Mouse (Mus musculus): ENCODE data around the gene Tmem201. TPM values are rescaled to one million over a fixed set of nuclear protein-coding genes. Genes with fewer than 3 reads are reported as not detected.
A peak's percentile ranks its signal among the peaks of the same experiment; 100 is the strongest.

Tmem201 gene
- polyA plus RNA-seq, 1 experiment from 2014 or later: 36.2 TPM

DNA sequence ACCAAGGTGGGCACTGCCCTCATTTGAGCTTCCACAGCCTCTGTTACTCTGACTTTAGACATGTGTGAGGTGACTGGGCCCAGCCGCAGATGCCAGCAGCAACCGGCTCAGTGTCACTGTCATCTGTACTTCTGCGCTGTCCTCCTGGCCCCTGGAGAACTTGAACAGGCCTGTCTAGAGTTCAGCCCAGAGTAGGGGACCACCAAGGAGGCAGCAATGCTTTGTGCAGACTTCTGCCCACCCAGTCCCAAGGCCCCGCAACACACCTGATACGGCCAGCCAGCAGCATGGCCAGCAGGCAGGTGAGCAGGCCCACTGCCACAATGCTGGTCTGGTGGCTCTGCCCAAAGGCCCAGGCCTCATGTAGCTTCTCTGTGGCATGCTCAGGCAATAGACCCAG is 10.2 kb downstream of the Tmem201 start:
- no peaks in the 10 kb centered on the region for H3K27me3 ChIP-seq
- WGBS: 96% methylated on average over 5 of the region's 5 CpGs
- no peaks in the 10 kb centered on the region; the same call in 1 of the 2 replicates for H3K4me1 ChIP-seq
- H3K36me3 ChIP-seq: peaks cover 89% of the 10 kb centered on the region
- no peak overlapping the region for H3K4me2 ChIP-seq (replicated peaks)
- H3K9me3 ChIP-seq: no peaks in the 10 kb centered on the region
- H3K9ac ChIP-seq: no peak overlapping the region
- H3K27ac ChIP-seq: no peak overlapping the region
- no peak for ATAC-seq (ENCODE audit: low FRiP score, low read depth)
- no peak overlapping the region for H3K4me3 ChIP-seq

DNA sequence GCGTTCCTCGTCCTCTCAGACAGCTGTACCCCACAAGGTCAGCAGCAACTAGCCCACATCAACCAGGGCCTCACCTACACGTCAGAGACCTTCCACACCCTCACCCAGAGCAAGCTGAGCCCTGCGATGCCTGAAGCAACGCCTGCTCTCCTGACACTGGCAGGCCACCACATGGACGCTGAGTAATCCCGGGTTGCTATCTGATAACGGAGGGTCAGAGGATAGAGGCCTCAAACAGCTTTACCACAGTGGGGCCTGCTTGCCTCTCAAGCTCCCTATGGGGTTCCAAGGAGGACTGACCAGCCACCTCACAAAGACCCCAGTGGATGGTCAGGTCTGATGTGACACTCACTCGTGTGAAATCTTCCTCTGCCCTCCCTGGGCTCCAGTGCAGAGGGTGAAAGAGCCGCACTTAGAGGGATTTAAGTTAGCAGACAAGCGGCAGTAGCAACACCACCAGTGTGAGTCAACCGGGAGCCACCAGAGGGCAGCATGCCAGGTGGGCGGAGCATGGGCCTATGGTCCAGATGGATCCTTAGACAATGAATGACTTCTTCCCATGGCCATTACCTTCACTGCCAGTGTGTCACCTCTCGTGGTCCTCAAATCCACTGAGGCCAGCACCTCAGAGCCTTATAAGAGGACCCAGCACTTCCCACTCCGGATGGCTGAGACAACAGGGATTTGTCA is 12.0 kb downstream of the Tmem201 start:
- WGBS: 76% methylated on average over 15 of the region's 15 CpGs
- Histone ChIP-seq H3K9ac (no peak overlapping the region), H3K27ac (no peak overlapping the region), H3K4me1 (no peaks in the 10 kb centered on the region; the same call in 1 of the 2 replicates), H3K36me3 (peaks cover 97% of the 10 kb centered on the region), H3K4me2 (replicated peaks) (no peak overlapping the region), H3K27me3 (no peaks in the 10 kb centered on the region), H3K9me3 (no peaks in the 10 kb centered on the region), H3K4me3 (no peak overlapping the region)
- no peak for ATAC-seq (ENCODE audit: low FRiP score, low read depth)

DNA sequence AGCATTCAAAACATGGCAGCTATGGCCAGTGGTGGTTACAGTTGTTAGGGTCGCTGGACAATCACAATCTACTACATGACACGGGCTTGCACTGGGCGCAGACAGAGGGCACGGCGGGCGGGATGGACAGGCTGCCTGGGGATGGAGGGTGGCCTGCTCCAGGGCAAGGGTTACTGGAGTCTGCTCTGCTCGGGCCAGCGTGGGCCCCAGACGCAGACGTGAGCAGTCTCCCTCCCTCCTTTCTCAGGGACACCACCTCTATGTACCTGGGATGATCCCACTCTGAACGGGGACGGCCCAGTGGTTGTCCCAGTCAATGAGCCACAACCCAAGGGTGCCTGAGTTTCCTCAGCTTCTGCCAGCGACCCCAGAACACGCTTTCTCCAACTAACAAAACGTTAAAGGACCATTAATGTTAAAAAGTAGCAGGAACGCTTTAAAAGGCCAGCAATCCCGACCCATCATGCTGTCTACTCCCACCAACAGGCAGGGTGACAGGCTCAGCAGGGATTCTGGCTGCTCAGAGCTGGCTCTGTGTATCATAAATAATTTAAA is 12.9 kb downstream of the Tmem201 start:
- Histone ChIP-seq H3K27me3 (no peaks in the 10 kb centered on the region), H3K4me1 (no peaks in the 10 kb centered on the region; the same call in 1 of the 2 replicates), H3K27ac (no peak overlapping the region), H3K4me2 (replicated peaks) (no peak overlapping the region), H3K9ac (no peak overlapping the region; the same call in 1 of the 2 replicates), H3K9me3 (no peaks in the 10 kb centered on the region), H3K4me3 (no peak overlapping the region), H3K36me3 (peaks cover 97% of the 10 kb centered on the region)
- ATAC-seq (ENCODE audit: low FRiP score, low read depth): no peak
- WGBS: 89% methylated on average over 17 of the region's 17 CpGs

GRCm38 (mm10) chr4:149723855-149724731 is 13.8 kb downstream of the Tmem201 start:
- H3K27ac ChIP-seq: no peak overlapping the region
- peak overlapping the region; percentile 13; the same call in 1 of the 2 replicates for H3K9ac ChIP-seq
- no peak overlapping the region for H3K4me2 ChIP-seq (replicated peaks)
- H3K4me1 ChIP-seq: no peaks in the 10 kb centered on the region; the same call in 1 of the 2 replicates
- no peaks in the 10 kb centered on the region for H3K9me3 ChIP-seq
- no peaks in the 10 kb centered on the region for H3K27me3 ChIP-seq
- WGBS: 79% methylated on average over 17 of the region's 17 CpGs
- ATAC-seq (ENCODE audit: low FRiP score, low read depth): peak; percentile 34; the same call in 1 of the 2 replicates
- H3K4me3 ChIP-seq: no peak overlapping the region
- peaks cover 97% of the 10 kb centered on the region for H3K36me3 ChIP-seq

- Histone ChIP-seq H3K4me3 (no peak overlapping the region), H3K4me2 (replicated peaks) (no peak overlapping the region), H3K9ac (no peak overlapping the region), H3K36me3 (peaks cover 100% of the 10 kb centered on the region), H3K27me3 (no peaks in the 10 kb centered on the region), H3K9me3 (no peaks in the 10 kb centered on the region), H3K27ac (no peak overlapping the region), H3K4me1 (no peaks in the 10 kb centered on the region; the same call in 1 of the 2 replicates)
- ATAC-seq (ENCODE audit: low FRiP score, low read depth): no peak
- 88% methylated on average over 12 of the region's 12 CpGs for WGBS
Observed at GRCm38 (mm10) chr4:149723021-149723390, 14.8 kb downstream of the Tmem201 start.

DNA sequence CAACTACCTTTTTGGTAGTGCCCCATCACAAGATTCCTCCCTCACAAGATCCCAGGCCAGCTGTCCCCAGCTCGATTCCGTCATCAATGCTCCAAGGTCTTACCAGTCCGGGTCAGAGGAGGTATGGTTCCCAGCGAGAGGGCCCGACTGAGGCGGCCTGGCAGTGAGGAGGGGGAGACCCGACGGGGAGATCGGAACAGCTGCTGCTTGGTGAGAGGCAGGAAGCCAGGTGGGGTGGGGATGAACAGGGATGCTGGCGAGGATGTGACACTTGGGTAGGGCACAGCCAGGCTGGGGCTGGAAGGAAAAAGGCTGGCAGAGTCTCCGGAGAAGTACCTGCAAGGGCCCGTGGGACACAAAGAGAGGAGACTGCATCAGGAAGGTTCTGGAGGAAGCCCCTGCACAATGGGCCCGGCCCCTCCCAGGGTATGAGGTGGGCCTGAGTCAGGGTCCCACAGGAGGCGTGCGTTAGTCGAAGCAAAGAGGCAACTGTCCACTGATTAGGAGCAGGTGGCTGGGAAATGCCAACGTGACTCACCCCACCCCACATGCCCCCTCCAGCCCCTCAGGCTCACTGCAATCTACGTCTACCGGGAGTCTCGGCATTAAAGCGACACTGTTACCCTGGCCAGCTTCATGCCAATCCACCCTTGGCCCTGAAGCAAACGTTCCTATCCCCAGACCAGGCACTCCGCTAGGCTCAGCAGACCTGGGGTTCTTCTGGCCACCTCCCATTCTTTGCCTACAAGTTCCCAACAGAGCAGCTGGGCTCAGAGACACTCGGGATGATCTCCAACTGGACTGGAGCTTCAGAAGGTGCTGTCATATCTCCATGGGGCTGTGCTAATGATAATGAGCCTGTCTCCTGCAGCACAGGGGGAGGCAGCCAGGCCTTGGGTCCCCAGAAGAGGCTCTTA is 15.5 kb downstream of the Tmem201 start:
- no peaks in the 10 kb centered on the region for H3K9me3 ChIP-seq
- peaks cover 100% of the 10 kb centered on the region for H3K36me3 ChIP-seq
- H3K27ac ChIP-seq: no peak overlapping the region
- WGBS: 85% methylated on average over 24 of the region's 24 CpGs
- no peaks in the 10 kb centered on the region; the same call in 1 of the 2 replicates for H3K4me1 ChIP-seq
- no peak overlapping the region for H3K4me3 ChIP-seq
- no peak overlapping the region for H3K9ac ChIP-seq
- no peak overlapping the region for H3K4me2 ChIP-seq (replicated peaks)
- ATAC-seq (ENCODE audit: low FRiP score, low read depth): no peak
- H3K27me3 ChIP-seq: no peaks in the 10 kb centered on the region

- no peak for ATAC-seq (ENCODE audit: low FRiP score, low read depth)
- H3K4me2 ChIP-seq (replicated peaks): no peak overlapping the region
- H3K9me3 ChIP-seq: no peaks in the 10 kb centered on the region
- no peaks in the 10 kb centered on the region for H3K27me3 ChIP-seq
- no peak overlapping the region for H3K9ac ChIP-seq
- no peak overlapping the region for H3K27ac ChIP-seq
- H3K4me1 ChIP-seq: no peaks in the 10 kb centered on the region; the same call in 1 of the 2 replicates
- 84% methylated on average over 8 of the region's 8 CpGs for WGBS
- H3K36me3 ChIP-seq: peaks cover 100% of the 10 kb centered on the region
- no peak overlapping the region for H3K4me3 ChIP-seq
Observed at GRCm38 (mm10) chr4:149721163-149721562, 16.7 kb downstream of the Tmem201 start.

DNA sequence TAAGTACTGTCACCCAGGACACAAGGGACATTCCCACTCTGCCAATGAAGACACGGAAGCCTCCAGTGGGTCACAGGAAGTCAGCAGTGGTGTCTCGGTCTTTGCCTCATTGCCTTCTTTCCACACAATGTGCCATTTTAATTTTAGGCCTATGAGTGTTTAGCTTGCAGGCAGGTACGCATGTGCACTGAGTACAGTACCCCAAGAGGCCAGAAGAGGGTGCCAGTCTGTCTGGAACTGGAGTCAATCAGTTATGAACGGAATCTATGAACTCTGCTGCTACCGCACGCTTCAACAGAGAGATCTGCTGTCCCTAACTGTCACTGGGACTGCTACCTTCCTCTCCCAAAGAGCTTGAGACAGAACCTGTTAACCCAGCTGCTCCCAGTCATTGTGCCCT is 18.2 kb downstream of the Tmem201 start:
- no peak for ATAC-seq (ENCODE audit: low FRiP score, low read depth)
- Histone ChIP-seq H3K36me3 (peaks cover 100% of the 10 kb centered on the region), H3K4me2 (replicated peaks) (no peak overlapping the region), H3K9me3 (no peaks in the 10 kb centered on the region), H3K27ac (no peak overlapping the region), H3K4me1 (no peaks in the 10 kb centered on the region; the same call in 1 of the 2 replicates), H3K27me3 (no peaks in the 10 kb centered on the region), H3K4me3 (no peak overlapping the region), H3K9ac (no peak overlapping the region)
- 85% methylated on average over 6 of the region's 6 CpGs for WGBS

DNA sequence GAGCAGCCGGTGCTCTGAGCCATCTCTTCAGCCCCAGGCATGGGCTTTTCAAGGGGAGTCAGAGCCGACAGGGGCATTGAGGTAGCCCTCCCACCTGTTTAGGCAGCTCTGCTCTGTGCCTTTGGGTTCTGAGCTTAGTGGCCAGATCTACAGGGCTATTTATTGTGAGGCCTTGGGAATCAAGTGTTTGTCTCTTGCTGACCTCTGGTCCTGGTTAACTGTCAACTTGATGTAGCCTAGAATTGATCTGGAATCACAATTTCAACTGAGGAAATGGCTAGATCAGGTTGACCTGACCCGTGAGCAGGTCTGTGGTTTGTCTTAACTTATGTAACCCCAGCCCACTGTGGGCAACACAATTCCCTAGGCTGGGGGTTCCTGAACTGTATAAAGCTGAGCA is 23.3 kb downstream of the Tmem201 start:
- Histone ChIP-seq H3K4me3 (no peak overlapping the region), H3K9ac (no peak overlapping the region), H3K4me2 (replicated peaks) (no peak overlapping the region), H3K27me3 (no peaks in the 10 kb centered on the region), H3K4me1 (no peaks in the 10 kb centered on the region), H3K27ac (no peak overlapping the region), H3K9me3 (no peaks in the 10 kb centered on the region), H3K36me3 (peaks cover 50% of the 10 kb centered on the region)
- WGBS: 72% methylated on average over 3 of the region's 3 CpGs
- no peak for ATAC-seq (ENCODE audit: low FRiP score, low read depth)

DNA sequence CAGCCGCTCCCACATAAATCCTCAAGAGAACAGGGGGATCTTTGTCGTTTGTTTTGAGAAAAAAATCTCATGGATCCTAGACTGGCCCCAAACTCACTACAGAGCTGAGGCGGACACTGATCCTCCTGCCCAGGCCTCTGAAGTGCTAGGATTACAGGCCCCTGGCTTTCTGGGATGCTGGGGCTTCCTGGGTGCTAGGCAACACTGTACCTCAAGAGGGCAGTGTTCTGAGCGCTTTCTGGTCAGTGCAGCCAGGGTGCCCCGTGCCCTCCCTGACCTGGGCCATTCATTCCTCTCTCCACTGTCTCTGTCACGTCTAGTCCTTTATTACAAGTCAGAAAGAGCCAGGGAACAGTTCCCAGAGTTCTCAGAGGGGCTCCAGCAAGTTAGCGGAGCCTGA is 25.9 kb downstream of the Tmem201 start:
- 28% methylated on average over 7 of the region's 7 CpGs for WGBS
- Histone ChIP-seq H3K9ac (no peak overlapping the region), H3K9me3 (no peaks in the 10 kb centered on the region), H3K4me2 (replicated peaks) (0 out of 2 replicates have a peak overlapping the region, but pooled peaks have one; percentile 17), H3K27ac (no peak overlapping the region), H3K27me3 (no peaks in the 10 kb centered on the region), H3K4me3 (no peak overlapping the region), H3K4me1 (no peaks in the 10 kb centered on the region), H3K36me3 (peaks cover 24% of the 10 kb centered on the region)
- no peak for ATAC-seq (ENCODE audit: low FRiP score, low read depth)

DNA sequence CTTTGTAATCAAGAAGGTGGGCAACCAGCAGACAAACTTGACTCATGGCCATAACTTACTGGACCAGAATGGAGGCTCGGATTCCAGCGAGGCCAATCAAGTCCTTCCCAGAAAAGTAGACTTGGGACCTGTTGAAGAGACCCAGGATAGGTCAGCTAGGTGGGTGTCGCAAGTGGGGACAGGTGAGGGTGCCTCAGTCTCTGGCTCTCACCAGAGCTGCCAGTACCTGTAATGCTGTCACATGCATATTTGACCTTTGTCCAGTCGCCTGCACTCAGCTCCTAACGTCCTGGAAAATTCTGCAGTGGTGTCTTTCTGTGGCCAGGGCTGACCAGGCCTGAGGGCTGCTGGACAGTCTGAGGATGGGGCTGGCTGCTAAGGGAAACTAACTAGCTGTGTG is 26.4 kb downstream of the Tmem201 start:
- no peak for ATAC-seq (ENCODE audit: low FRiP score, low read depth)
- Histone ChIP-seq H3K4me1 (no peaks in the 10 kb centered on the region), H3K9ac (no peak overlapping the region), H3K36me3 (peaks cover 19% of the 10 kb centered on the region), H3K4me2 (replicated peaks) (no peak overlapping the region), H3K9me3 (no peaks in the 10 kb centered on the region), H3K27me3 (no peaks in the 10 kb centered on the region), H3K27ac (no peak overlapping the region), H3K4me3 (no peak overlapping the region)
- 85% methylated on average over 5 of the region's 5 CpGs for WGBS
